Mouse (Mus musculus) liver, embryonic 14.5 days (tissue): ENCODE results near the gene Pebp1. TPM values are rescaled to one million over a fixed set of nuclear protein-coding genes. Genes with fewer than 3 reads are reported as not detected.
A peak's percentile ranks its signal among the peaks of the same experiment; 100 is the strongest.

Source experiments
- ATAC-seq: fragments of 200-750 bp; cut with Nextera tagmentation; 2 replicates; pipeline ENCODE4 v1.8.0; 2017; ENCODE audit warnings: moderate number of reproducible peaks, mild to moderate bottlenecking, moderate library complexity; ENCODE audit not compliant: insufficient read depth
- DNase-seq, 3 experiments: peaks; one replicate each; pipeline ENCODE4 v3.0.0-alpha.2; 2012 to 2013; ENCODE audit warnings: low read depth in 3 of 3, low spot score in 3 of 3
- H3K27ac ChIP-seq: fragments of 300-500 bp; sonication (generic); 2 replicates; pipeline ENCODE4 v1.5.1; 2014; ENCODE audit warnings: moderate library complexity, mild to moderate bottlenecking, control low read depth, inconsistent platforms
- H3K27me3 ChIP-seq: fragments of 300-500 bp; sonication (generic); 2 replicates; pipeline ENCODE4 v1.6.1; 2014; ENCODE audit warnings: mild to moderate bottlenecking, low read length, moderate library complexity; ENCODE audit not compliant: control insufficient read depth, insufficient read depth
- H3K36me3 ChIP-seq: fragments of 300-500 bp; sonication (generic); replicated peaks from 2 replicates; pipeline ENCODE4 v1.6.1; 2014; ENCODE audit warnings: low read depth; ENCODE audit not compliant: control insufficient read depth, insufficient read depth
- H3K4me1 ChIP-seq, 2 experiments: fragments of 200-500 bp in 1 of 2; fragments of 300-500 bp in 1 of 2; sonication (generic) in 1 of 2; replicated peaks; 2 replicates each; pipeline ENCODE4 v1.6.1; 2012 to 2014; ENCODE audit warnings: antibody characterized with exemption in 1 of 2, inconsistent platforms in 1 of 2, low read length in 1 of 2; ENCODE audit not compliant: control insufficient read depth in 2 of 2, insufficient read depth in 2 of 2
- H3K4me2 ChIP-seq: fragments of 300-500 bp; sonication (generic); 2 replicates; pipeline ENCODE4 v1.6.1; 2014; ENCODE audit warnings: low read depth, mild to moderate bottlenecking, control low read depth, moderate library complexity
- H3K4me3 ChIP-seq, 2 experiments: fragments of 200-500 bp in 1 of 2; fragments of 300-500 bp in 1 of 2; sonication (generic) in 1 of 2; 2 replicates each; pipeline ENCODE4 v1.5.1; 2012 to 2014; ENCODE audit warnings: low read depth in 2 of 2, low read length in 2 of 2, mild to moderate bottlenecking in 2 of 2, control low read depth in 1 of 2, inconsistent platforms in 1 of 2, moderate library complexity in 1 of 2; ENCODE audit not compliant: insufficient read depth in 1 of 2
- H3K9ac ChIP-seq: fragments of 300-500 bp; sonication (generic); replicated peaks from 2 replicates; pipeline ENCODE4 v1.6.1; 2014; ENCODE audit warnings: mild to moderate bottlenecking, control low read depth, moderate library complexity
- H3K9me3 ChIP-seq: fragments of 300-500 bp; sonication (generic); 2 replicates; pipeline ENCODE4 v1.6.1; 2016; ENCODE audit warnings: low read length, mixed read lengths; ENCODE audit not compliant: control insufficient read depth
- CTCF ChIP-seq: IDR thresholded peaks from 2 replicates; pipeline ENCODE4 v1.5.1; 2016; ENCODE audit warnings: antibody characterized with exemption, low read depth, control low read depth
- EP300 ChIP-seq: IDR thresholded peaks from 2 replicates; pipeline ENCODE4 v1.6.1; 2016; ENCODE audit warnings: antibody characterized with exemption, low read depth
- WGBS: fragments of 180-500 bp; shearing (Covaris S2); extraction: QIAGEN DNeasy Blood & Tissue Kit; methylation state at CpG from one replicate; pipeline ENCODE4 v1.1.7; 2014; ENCODE audit not compliant: insufficient replicate concordance; 5-methylcytosine and 5-hydroxymethylcytosine counted together
- polyA plus RNA-seq, 2 experiments: library from polyadenylated mRNA; depleted of rRNA in 1 of 2; stranded (reverse) in 1 of 2; unstranded in 1 of 2; fragments of >200 nt; fragmentation: Nextera tagmentation in 1 of 2; extraction: Ambion mirVana in 1 of 2; gene quantifications; 2 replicates each; pipeline versions ENCODE4 v1.2.1 to v1.2.3; 2012 to 2014

Pebp1 gene
- polyA plus RNA-seq, 2 experiments: 165 to 194 TPM

DNA sequence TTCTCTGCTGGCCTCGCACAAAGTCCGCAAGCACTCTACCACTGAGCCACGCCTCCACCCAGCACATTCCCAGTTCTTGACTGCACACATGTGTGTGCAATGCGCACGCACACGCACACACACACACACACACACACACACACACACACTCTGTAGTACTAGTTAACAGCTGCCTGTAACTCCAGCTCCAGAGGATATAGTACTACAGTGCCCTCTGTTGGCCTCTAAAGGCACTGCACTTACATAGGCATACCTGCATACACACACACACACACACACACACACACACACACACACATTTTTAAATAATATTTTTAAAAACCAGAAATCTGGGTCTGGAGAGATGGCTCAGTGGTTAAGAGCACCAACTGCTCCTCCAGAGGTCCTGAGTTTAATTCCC, 9.6 kb downstream of the Pebp1 start:
- ATAC-seq (no peak), DNase-seq (no peak)
- no peak overlapping the region for H3K4me2 ChIP-seq
- peaks cover 6% of the 10 kb centered on the region for H3K36me3 ChIP-seq
- no peaks in the 10 kb centered on the region for H3K9me3 ChIP-seq
- no peak overlapping the region for H3K27ac ChIP-seq
- H3K4me1 ChIP-seq: peaks cover 0 to 8% of the 10 kb centered on the region in 2 experiments; a peak in 2 of 4 replicates
- H3K9ac ChIP-seq: no peak overlapping the region
- no peak overlapping the region for H3K4me3 ChIP-seq
- TF ChIP-seq EP300: no peak
- TF ChIP-seq CTCF: peak; percentile 60
- no peaks in the 10 kb centered on the region for H3K27me3 ChIP-seq
- WGBS: 82% methylated on average over 6 of the region's 6 CpGs

DNA sequence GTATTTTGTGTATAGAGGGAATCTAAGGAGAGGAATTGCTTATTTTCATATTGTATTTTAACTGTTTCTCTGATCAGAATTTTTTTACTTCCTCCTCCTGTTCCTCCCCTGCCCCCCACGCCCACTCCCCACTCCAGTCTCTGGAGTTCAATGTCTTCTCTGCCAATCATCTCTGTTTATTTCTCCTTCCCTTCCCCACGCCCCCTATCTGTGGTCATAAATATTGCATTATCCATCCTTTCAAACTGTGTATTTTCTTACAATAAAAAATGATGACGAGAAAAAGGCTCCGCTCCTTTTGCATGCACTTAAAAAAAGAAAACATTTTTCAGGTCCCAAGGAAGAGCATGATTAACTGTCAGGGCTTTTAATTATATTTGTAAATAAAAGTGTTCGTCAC, 12.6 kb downstream of the Pebp1 start:
- Histone ChIP-seq H3K27me3 (no peaks in the 10 kb centered on the region), H3K36me3 (peaks cover 8% of the 10 kb centered on the region), H3K4me1 (0 out of 4 replicates have a peak, but pooled peaks cover 0 to 4% of the 10 kb centered on the region in 2 experiments), H3K9me3 (no peaks in the 10 kb centered on the region), H3K4me3 (no peak overlapping the region), H3K27ac (no peak overlapping the region), H3K9ac (no peak overlapping the region), H3K4me2 (no peak overlapping the region)
- ATAC-seq: no peak
- WGBS: 61% methylated on average over 5 of the region's 5 CpGs
- TF ChIP-seq CTCF (peak; percentile 37; the same call in 1 of the 2 replicates), EP300 (no peak)
- no peak for DNase-seq

DNA sequence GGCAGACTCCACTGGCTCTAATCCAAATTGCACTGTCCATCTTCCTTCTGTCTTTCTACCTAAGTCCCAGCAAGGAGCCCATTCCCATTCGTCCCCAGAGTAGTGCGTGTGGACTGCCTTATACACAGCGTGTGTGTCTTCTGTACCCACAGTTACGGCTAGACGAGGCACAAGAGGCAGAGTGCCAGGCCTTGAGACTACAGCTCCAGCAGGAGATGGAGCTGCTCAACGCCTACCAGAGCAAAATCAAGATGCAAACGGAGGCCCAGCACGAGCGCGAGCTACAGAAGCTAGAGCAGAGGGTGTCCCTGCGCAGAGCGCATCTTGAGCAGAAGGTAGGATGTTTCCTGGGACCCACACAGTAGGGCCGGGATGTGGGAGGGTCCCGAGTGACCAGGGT, 15.5 kb downstream of the Pebp1 start:
- no peak for ATAC-seq

DNA sequence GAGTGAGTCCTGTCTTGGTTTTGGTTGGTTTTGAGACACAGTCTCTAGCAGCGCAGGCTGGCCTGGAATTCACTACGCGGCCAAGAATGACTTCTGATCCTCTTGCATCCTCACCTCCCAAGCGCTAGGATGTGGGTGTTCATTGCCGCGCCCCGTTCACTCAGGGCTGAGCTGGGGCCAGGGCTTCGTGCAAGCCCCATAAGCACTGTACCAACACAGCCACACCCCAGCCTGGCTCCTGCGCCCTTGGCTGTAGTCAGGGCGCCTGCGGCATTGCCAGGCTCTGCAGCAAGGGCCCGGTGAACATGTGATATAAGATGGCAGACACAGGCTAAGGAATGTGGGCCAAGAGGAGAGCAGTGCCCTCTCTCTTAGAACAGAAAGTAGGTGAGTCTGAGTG, 18.0 kb downstream of the Pebp1 start:
- TF ChIP-seq EP300 (no peak), CTCF (no peak)
- no peaks in the 10 kb centered on the region for H3K9me3 ChIP-seq
- DNase-seq (no peak), ATAC-seq (no peak)
- no peak overlapping the region for H3K4me3 ChIP-seq
- H3K27me3 ChIP-seq: no peaks in the 10 kb centered on the region
- 92% methylated on average over 12 of the region's 12 CpGs for WGBS
- H3K4me2 ChIP-seq: no peak overlapping the region
- H3K9ac ChIP-seq: no peak overlapping the region
- H3K36me3 ChIP-seq: peaks cover 21% of the 10 kb centered on the region
- no peaks in the 10 kb centered on the region for H3K4me1 ChIP-seq
- no peak overlapping the region for H3K27ac ChIP-seq

More for the DNA sequence above, 15.5 kb downstream of the Pebp1 start:
- Histone ChIP-seq H3K4me2 (no peak overlapping the region), H3K9ac (no peak overlapping the region), H3K27me3 (no peaks in the 10 kb centered on the region), H3K9me3 (no peaks in the 10 kb centered on the region), H3K27ac (no peak overlapping the region), H3K36me3 (peaks cover 8% of the 10 kb centered on the region), H3K4me3 (no peak overlapping the region), H3K4me1 (no peaks in the 10 kb centered on the region)
- DNase-seq: no peak
- WGBS: 88% methylated on average over 14 of the region's 14 CpGs
- TF ChIP-seq CTCF (no peak), EP300 (no peak)

- WGBS: 76% methylated on average over 5 of the region's 5 CpGs
- H3K36me3 ChIP-seq: peaks cover 25% of the 10 kb centered on the region
Observed at GRCm38 (mm10) chr5:117268749-117269148, 18.7 kb downstream of the Pebp1 start.

More at GRCm38 (mm10) chr5:117268749-117269148, 18.7 kb downstream of the Pebp1 start:
- no peak for ATAC-seq
- no peak for TF ChIP-seq EP300
- no peak for TF ChIP-seq CTCF
- Histone ChIP-seq H3K9me3 (no peaks in the 10 kb centered on the region), H3K27me3 (no peaks in the 10 kb centered on the region), H3K4me2 (no peak overlapping the region), H3K4me1 (no peaks in the 10 kb centered on the region), H3K27ac (no peak overlapping the region), H3K4me3 (no peak overlapping the region), H3K9ac (no peak overlapping the region)
- no peak for DNase-seq
